Mouse (Mus musculus) intestine, embryonic 16.5 days (tissue): ENCODE data around the gene Wdr83. TPM values are rescaled to one million over a fixed set of nuclear protein-coding genes. Genes with fewer than 3 reads are reported as not detected.

Experiments used
- ATAC-seq: fragments of 200-750 bp; cut with Nextera tagmentation; 2 replicates; pipeline ENCODE4 v1.8.0; 2017; ENCODE audit warnings: moderate TSS enrichment, moderate library complexity
- H3K27ac ChIP-seq: fragments of 300-500 bp; sonication (generic); 2 replicates; pipeline ENCODE4 v1.5.1; 2014; ENCODE audit warnings: mild to moderate bottlenecking, low read length
- H3K27me3 ChIP-seq: fragments of 300-500 bp; sonication (generic); replicated peaks from 2 replicates; pipeline ENCODE4 v1.6.1; 2014; ENCODE audit warnings: low read length, control low read depth, mixed read lengths; ENCODE audit not compliant: control insufficient read depth, insufficient read depth
- H3K36me3 ChIP-seq: fragments of 300-500 bp; sonication (generic); 2 replicates; pipeline ENCODE4 v1.6.1; 2014; ENCODE audit warnings: low read length, control low read depth; ENCODE audit not compliant: control insufficient read depth, insufficient read depth
- H3K4me1 ChIP-seq: fragments of 300-500 bp; sonication (generic); 2 replicates; pipeline ENCODE4 v1.6.1; 2014; ENCODE audit warnings: low read length, control low read depth, mixed read lengths; ENCODE audit not compliant: control insufficient read depth, insufficient read depth
- H3K4me2 ChIP-seq: fragments of 300-500 bp; sonication (generic); 2 replicates; pipeline ENCODE4 v1.6.1; 2014; ENCODE audit warnings: low read depth, low read length, control low read depth
- H3K4me3 ChIP-seq: fragments of 300-500 bp; sonication (generic); 2 replicates; pipeline ENCODE4 v1.5.1; 2014; ENCODE audit warnings: mild to moderate bottlenecking, low read length
- H3K9ac ChIP-seq: fragments of 300-500 bp; sonication (generic); 2 replicates; pipeline ENCODE4 v1.6.1; 2014; ENCODE audit warnings: low read depth, low read length
- H3K9me3 ChIP-seq: fragments of 300-500 bp; sonication (generic); 2 replicates; pipeline ENCODE4 v1.6.1; 2016; ENCODE audit warnings: low read length, control low read depth; ENCODE audit not compliant: control insufficient read depth
- WGBS: fragments of 180-500 bp; shearing (Covaris S2); extraction: QIAGEN DNeasy Blood & Tissue Kit; methylation state at CpG from one replicate; pipeline ENCODE4 v1.1.7; 2014; 5-methylcytosine and 5-hydroxymethylcytosine counted together
- microRNA-seq: library from miRNA; unstranded; fragments of <30 nt; microRNA quantifications from one replicate; pipeline ENCODE4, GENCODE M21; 2016
- polyA plus RNA-seq: library from polyadenylated mRNA; unstranded; fragments of >200 nt; fragmentation: Nextera tagmentation; extraction: Ambion mirVana; gene quantifications from 2 replicates; pipeline ENCODE4 v1.2.1, GENCODE M21; 2015

The Wdr83 gene
- polyA plus RNA-seq, 1 experiment from 2014 or later: 43.8 TPM

- H3K27ac ChIP-seq: no peak overlapping the region
- ATAC-seq: no peak
- no peak overlapping the region for H3K4me3 ChIP-seq
- 76% methylated on average over 4 of the region's 4 CpGs for WGBS
- no peak overlapping the region for H3K9ac ChIP-seq
- H3K9me3 ChIP-seq: no peaks in the 10 kb centered on the region
- no peak overlapping the region for H3K4me2 ChIP-seq
- no peaks in the 10 kb centered on the region for H3K27me3 ChIP-seq
- H3K36me3 ChIP-seq: peaks cover 15% of the 10 kb centered on the region
- peaks cover 24% of the 10 kb centered on the region for H3K4me1 ChIP-seq
Observed at GRCm38 (mm10) chr8:85032622-85033311, 48.3 kb downstream of the Wdr83 start.

- peak overlapping the region; percentile 54 for H3K4me2 ChIP-seq
- peak overlapping the region; percentile 99; the same call in 1 of the 2 replicates for H3K9ac ChIP-seq
- H3K27me3 ChIP-seq: no peaks in the 10 kb centered on the region
- 0 out of 2 replicates have a peak overlapping the region, but pooled peaks have one; percentile 19 for H3K27ac ChIP-seq
- ATAC-seq: no peak
- H3K9me3 ChIP-seq: no peaks in the 10 kb centered on the region
- H3K4me1 ChIP-seq: peaks cover 26% of the 10 kb centered on the region
- peaks cover 15% of the 10 kb centered on the region for H3K36me3 ChIP-seq
- H3K4me3 ChIP-seq: peak overlapping the region; percentile 97; the same call in 1 of the 2 replicates
- WGBS: 71% methylated on average over 14 of the region's 14 CpGs
Observed at GRCm38 (mm10) chr8:85029271-85029670, 51.8 kb downstream of the Wdr83 start.

- Histone ChIP-seq H3K27me3 (no peaks in the 10 kb centered on the region), H3K36me3 (peaks cover 15% of the 10 kb centered on the region)
- no peak for ATAC-seq
Observed at GRCm38 (mm10) chr8:85027922-85028321, 53.2 kb downstream of the Wdr83 start.

GRCm38 (mm10) chr8:85027516-85027855 lies 53.6 kb downstream of the Wdr83 start:
- Histone ChIP-seq H3K9ac (peak overlapping the region; percentile 99), H3K27me3 (no peaks in the 10 kb centered on the region), H3K4me2 (peak overlapping the region; percentile 54), H3K9me3 (no peaks in the 10 kb centered on the region), H3K36me3 (peaks cover 15% of the 10 kb centered on the region), H3K4me1 (peaks cover 33% of the 10 kb centered on the region), H3K27ac (peak overlapping the region; percentile 90), H3K4me3 (peak overlapping the region; percentile 97)
- ATAC-seq: no peak
- WGBS: under 1% methylated on average over 13 of the region's 13 CpGs

More at GRCm38 (mm10) chr8:85027922-85028321, 53.2 kb downstream of the Wdr83 start:
- Histone ChIP-seq H3K27ac (no peak overlapping the region), H3K4me2 (peak overlapping the region; percentile 54), H3K4me1 (peaks cover 33% of the 10 kb centered on the region), H3K4me3 (peak overlapping the region; percentile 97), H3K9me3 (no peaks in the 10 kb centered on the region), H3K9ac (peak overlapping the region; percentile 99)
- 20% methylated on average over 2 of the region's 2 CpGs for WGBS

GRCm38 (mm10) chr8:85026670-85027515 lies 54.2 kb downstream of the Wdr83 start, which contains the start of gene Trir:
Gene Trir (plus strand): TSS chr8:85026823.
- no peaks in the 10 kb centered on the region for H3K27me3 ChIP-seq
- H3K4me2 ChIP-seq: peak within 1 kb of the TSS; percentile 71
- H3K36me3 ChIP-seq: peaks cover 13% of the 10 kb centered on the region
- H3K27ac ChIP-seq: peak within 1 kb of the TSS; percentile 90
- H3K9me3 ChIP-seq: no peaks in the 10 kb centered on the region
- H3K9ac ChIP-seq: peak within 1 kb of the TSS; percentile 99
- ATAC-seq: peak; percentile 82
- peaks cover 33% of the 10 kb centered on the region for H3K4me1 ChIP-seq
- peak within 1 kb of the TSS; percentile 97 for H3K4me3 ChIP-seq
- WGBS: under 1% methylated on average over 75 of the region's 75 CpGs

- H3K9ac ChIP-seq: peak within 1 kb of the TSS; percentile 73
- peaks cover 33% of the 10 kb centered on the region for H3K4me1 ChIP-seq
- no peaks in the 10 kb centered on the region for H3K9me3 ChIP-seq
- H3K27me3 ChIP-seq: no peaks in the 10 kb centered on the region
- peak within 1 kb of the TSS; percentile 67 for H3K4me3 ChIP-seq
- H3K36me3 ChIP-seq: peaks cover 9% of the 10 kb centered on the region
- 4% methylated on average over 30 of the region's 30 CpGs for WGBS
- H3K27ac ChIP-seq: peak within 1 kb of the TSS; percentile 79
- peak within 1 kb of the TSS; percentile 81 for H3K4me2 ChIP-seq
- ATAC-seq: peak; percentile 89
Observed at GRCm38 (mm10) chr8:85025098-85025932, 55.8 kb downstream of the Wdr83 start, which contains the start of gene Asna1. Gene Asna1 (minus strand): TSS chr8:85025281.

Small RNA genes within 50 kb of the gene (microRNA-seq; reads per million reads assigned to microRNA genes)
- 2.5 reads per million, percentile 5 among the genes with 10 or more reads in this experiment for gene Gm23388
- gene Mir7070: 1.6 reads per million

Other genes starting within 250 kb of the Wdr83 start
- gene Gadd45gip1, start 249.8 kb downstream of the Wdr83 start, polyA plus RNA-seq: 61.8 and 63.4 TPM in 2 replicates
- gene Rad23a, start 240.6 kb downstream of the Wdr83 start, polyA plus RNA-seq: 109 and 115 TPM in 2 replicates
- 1,204 and 1,241 TPM in 2 replicates for gene Calr, start 234.4 kb downstream of the Wdr83 start, polyA plus RNA-seq
- gene Farsa, start 224.3 kb downstream of the Wdr83 start, polyA plus RNA-seq: 86.0 and 91.7 TPM in 2 replicates
- 39.5 and 45.4 TPM in 2 replicates for gene Syce2, start 209.2 kb downstream of the Wdr83 start, polyA plus RNA-seq
- gene Gcdh, start 187.4 kb downstream of the Wdr83 start, polyA plus RNA-seq: 53.3 and 53.8 TPM in 2 replicates
- 4.9 and 10.3 TPM in 2 replicates for gene Klf1, start 179.4 kb downstream of the Wdr83 start, polyA plus RNA-seq
- gene Dnase2a, start 172.7 kb downstream of the Wdr83 start, polyA plus RNA-seq: 7.3 and 10.2 TPM in 2 replicates
- gene Mast1, start 143.9 kb downstream of the Wdr83 start, polyA plus RNA-seq: 1.2 and 1.6 TPM in 2 replicates
- gene Rtbdn, start 134.3 kb downstream of the Wdr83 start, polyA plus RNA-seq: 0.18 and 0.24 TPM in 2 replicates
- not detected in 2 replicates for gene Gm49661, start 111.9 kb downstream of the Wdr83 start, polyA plus RNA-seq
- gene Prdx2, start 111.7 kb downstream of the Wdr83 start, polyA plus RNA-seq: 533 and 590 TPM in 2 replicates
- 102 and 120 TPM in 2 replicates for gene Rnaseh2a, start 111.5 kb downstream of the Wdr83 start, polyA plus RNA-seq
- 18.2 and 25.5 TPM in 2 replicates for gene Junb, start 102.6 kb downstream of the Wdr83 start, polyA plus RNA-seq
- 96.9 and 108 TPM in 2 replicates for gene Hook2, start 90.7 kb downstream of the Wdr83 start, polyA plus RNA-seq
- 0.09 and 0.28 TPM in 2 replicates for gene Best2, start 66.8 kb downstream of the Wdr83 start, polyA plus RNA-seq
- 139 and 144 TPM in 2 replicates for gene Asna1, start 56.0 kb downstream of the Wdr83 start, polyA plus RNA-seq
- 79.0 and 81.4 TPM in 2 replicates for gene Trir, start 54.5 kb downstream of the Wdr83 start, polyA plus RNA-seq
- 21.6 and 22.0 TPM in 2 replicates for gene Tnpo2, start 44.4 kb downstream of the Wdr83 start, polyA plus RNA-seq
- gene Fbxw9, start 21.3 kb downstream of the Wdr83 start, polyA plus RNA-seq: 28.2 and 30.7 TPM in 2 replicates
- not detected in 2 replicates for gene Gm5741, start 13.3 kb downstream of the Wdr83 start, polyA plus RNA-seq
- 56.0 and 57.4 TPM in 2 replicates for gene Dhps, start 9.5 kb downstream of the Wdr83 start, polyA plus RNA-seq
- 138 and 146 TPM in 2 replicates for gene Wdr83os, start 566 bp downstream of the Wdr83 start, polyA plus RNA-seq
- gene Man2b1, start 2.0 kb upstream of the Wdr83 start, polyA plus RNA-seq: 72.4 and 85.5 TPM in 2 replicates
- 2.5 and 2.7 TPM in 2 replicates for gene Zfp791, start 41.8 kb upstream of the Wdr83 start, polyA plus RNA-seq
- gene Cks1brt, start 70.6 kb upstream of the Wdr83 start, polyA plus RNA-seq: not detected in 2 replicates
- not detected in 2 replicates for gene Olfr371, start 144.7 kb upstream of the Wdr83 start, polyA plus RNA-seq
- gene Orc6, start 218.3 kb upstream of the Wdr83 start, polyA plus RNA-seq: 70.5 and 84.6 TPM in 2 replicates
- gene Vps35, start 218.5 kb upstream of the Wdr83 start, polyA plus RNA-seq: 196 and 202 TPM in 2 replicates